Mouse (Mus musculus): Measurements from ENCODE around the gene Bcl2l14.

DNA sequence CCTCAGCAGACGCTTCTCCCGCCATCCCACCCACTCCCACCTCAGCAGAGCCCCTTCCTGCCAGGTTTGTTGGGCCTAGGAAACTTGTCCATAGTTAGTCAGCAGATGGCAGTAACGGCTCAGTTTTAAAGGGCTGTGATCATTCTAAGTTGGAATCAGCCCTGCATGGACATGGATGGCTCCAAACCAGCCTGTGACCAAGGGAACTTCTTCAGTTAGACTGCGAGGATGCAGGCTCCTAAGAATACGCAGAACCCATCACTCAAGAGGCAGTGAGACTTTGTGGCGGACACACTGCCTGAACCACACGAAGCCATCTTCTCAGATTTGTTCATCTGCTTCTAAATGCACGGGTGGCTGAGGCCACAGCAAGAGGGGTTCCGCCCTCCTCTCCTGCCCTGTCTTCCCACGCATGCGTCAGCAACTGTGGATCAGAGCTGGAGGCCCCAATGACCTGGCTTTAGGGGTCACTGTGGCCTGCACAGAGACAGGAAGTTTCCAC lies 29.1 kb downstream of the Bcl2l14 start:
- TF ChIP-seq CTCF (IDR thresholded peaks at IDR 0.05; ENCODE audit: low read depth) (peak; percentile 64), EP300 (IDR thresholded peaks at IDR 0.05; ENCODE audit: low read depth) (no peak)

Measured in liver, embryonic 14.5 days (tissue).